Mouse (Mus musculus): ENCODE measurements around the gene Obsl1.

DNA sequence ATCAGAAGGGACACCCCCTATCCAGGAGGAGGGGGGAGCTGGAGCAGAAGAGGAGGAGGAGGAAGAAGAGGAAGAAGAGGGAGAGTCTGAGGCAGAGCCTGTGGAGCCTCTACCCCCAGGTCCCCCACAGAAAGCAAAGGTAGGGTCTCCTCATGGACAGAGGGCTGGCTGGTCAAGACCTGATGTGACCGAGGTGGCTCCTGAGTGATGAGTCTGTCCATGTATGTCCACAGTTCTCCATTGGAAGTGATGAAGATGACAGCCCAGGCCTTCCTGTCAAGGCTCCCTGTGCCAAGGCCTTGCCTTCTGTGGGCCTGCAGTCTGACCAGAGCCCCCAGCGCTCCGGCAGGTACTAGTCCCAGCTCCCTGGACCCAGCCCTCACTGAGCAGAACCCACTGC lies 41.8 kb upstream of the Obsl1 start:
- TF ChIP-seq CTCF (IDR thresholded peaks at IDR 0.05; ENCODE audit: insufficient read depth, low read length) (no peak), POLR2A (IDR thresholded peaks at IDR 0.05; ENCODE audit: borderline replicate concordance, extremely low read depth, low read depth, low read length) (no peak)
